Mouse (Mus musculus): ENCODE data around the gene Inpp5b. TPM values are rescaled to one million over a fixed set of nuclear protein-coding genes. Genes with fewer than 3 reads are reported as not detected.

The Inpp5b gene
- 23.7 and 29.5 TPM in 2 replicates for polyA plus RNA-seq (2014; fragmentation: Nextera tagmentation; extraction: Ambion mirVana)

GRCm38 (mm10) chr4:124741376-124742343 is at the start of gene Inpp5b:
TSS of gene Inpp5b (plus strand) at chr4:124741850.
- Histone ChIP-seq H3K36me3 (ENCODE audit: control insufficient read depth, insufficient read depth, low read length) (0 out of 2 replicates have a peak, but pooled peaks cover 7% of the 10 kb centered on the region), H3K9ac (ENCODE audit: low read depth, low read length) (peak within 1 kb of the TSS; percentile 66), H3K27ac (replicated peaks; ENCODE audit: low read depth, low read length) (no peak within 1 kb of the TSS; the same call in 1 of the 2 replicates), H3K4me3 (ENCODE audit: low read depth, low read length) (peak within 1 kb of the TSS; percentile 60), H3K9me3 (ENCODE audit: control insufficient read depth, low read length) (no peaks in the 10 kb centered on the region), H3K4me1 (ENCODE audit: control insufficient read depth, insufficient read depth, low read length) (peaks cover 5% of the 10 kb centered on the region), H3K4me2 (ENCODE audit: low read depth, low read length) (peak within 1 kb of the TSS; percentile 69), H3K27me3 (replicated peaks; ENCODE audit: control insufficient read depth, insufficient read depth, low read length) (no peaks in the 10 kb centered on the region)
- ATAC-seq (ENCODE audit: low read depth) (peak; percentile 91), DNase-seq (ENCODE audit: low spot score) (peak; percentile 91)
- 16% methylated on average over 25 of the region's 25 CpGs for WGBS

GRCm38 (mm10) chr4:124692416-124692861 is 49.2 kb upstream of the Inpp5b start:
- H3K27me3 ChIP-seq (replicated peaks; ENCODE audit: control insufficient read depth, insufficient read depth, low read length), result no peaks in the 10 kb centered on the region
- peak overlapping the region; percentile 91 for H3K9ac ChIP-seq (ENCODE audit: low read depth, low read length)
- DNase-seq (ENCODE audit: low spot score), result no peak
- peaks cover 10% of the 10 kb centered on the region; the same call in 1 of the 2 replicates for H3K36me3 ChIP-seq (ENCODE audit: control insufficient read depth, insufficient read depth, low read length)
- H3K4me2 ChIP-seq (ENCODE audit: low read depth, low read length), result peak overlapping the region; percentile 63
- H3K4me3 ChIP-seq (ENCODE audit: low read depth, low read length), result peak overlapping the region; percentile 95
- 66% methylated on average over 3 of the region's 3 CpGs for WGBS
- peaks cover 10% of the 10 kb centered on the region for H3K4me1 ChIP-seq (ENCODE audit: control insufficient read depth, insufficient read depth, low read length)
- ATAC-seq (ENCODE audit: low read depth), result no peak
- H3K27ac ChIP-seq (replicated peaks; ENCODE audit: low read depth, low read length), result no peak overlapping the region
- no peaks in the 10 kb centered on the region for H3K9me3 ChIP-seq (ENCODE audit: control insufficient read depth, low read length)

DNA sequence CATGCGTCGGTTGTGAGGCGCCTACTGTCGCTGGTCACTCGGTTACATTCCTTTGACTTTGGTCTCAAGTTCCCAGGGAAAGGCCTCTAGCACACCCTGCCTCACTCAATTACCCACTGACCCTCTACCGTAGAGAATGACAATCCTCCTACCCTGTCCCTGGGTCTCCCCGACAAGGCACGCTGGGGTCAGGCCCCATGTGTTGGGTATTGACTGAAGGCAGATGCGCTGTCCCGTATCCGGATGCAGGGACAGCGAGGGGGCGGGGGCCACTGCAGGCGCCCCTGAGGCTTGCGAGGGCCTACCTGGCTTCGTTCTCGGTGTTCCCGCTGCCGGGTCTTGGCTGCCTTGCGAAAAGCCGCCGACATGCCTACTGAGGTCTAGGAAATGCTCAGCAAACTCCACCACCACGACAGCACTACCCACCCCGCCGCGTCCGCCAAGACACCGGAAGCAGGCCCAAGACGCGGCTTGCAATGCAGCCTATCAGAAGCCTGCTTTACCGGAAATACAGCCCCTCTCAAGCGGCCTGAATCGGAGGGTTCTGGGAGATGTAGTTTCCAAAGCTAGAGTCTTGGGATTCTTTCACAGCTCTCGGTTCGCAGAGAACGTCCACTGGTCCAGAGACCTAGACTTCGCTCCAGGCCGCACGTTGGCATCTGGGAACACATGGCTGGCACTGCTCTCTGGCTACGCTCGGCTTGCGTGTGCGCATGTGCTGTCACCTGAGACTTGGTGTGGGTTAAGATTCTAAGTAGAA is 48.3 kb upstream of the Inpp5b start, which contains the start of gene Utp11:
Gene Utp11 (minus strand): TSS at position 466 of the 760 bp plus-strand sequence.
- Histone ChIP-seq H3K9me3 (ENCODE audit: control insufficient read depth, low read length) (no peaks in the 10 kb centered on the region), H3K9ac (ENCODE audit: low read depth, low read length) (peak within 1 kb of the TSS; percentile 91), H3K4me3 (ENCODE audit: low read depth, low read length) (peak within 1 kb of the TSS; percentile 95), H3K36me3 (ENCODE audit: control insufficient read depth, insufficient read depth, low read length) (peaks cover 10% of the 10 kb centered on the region; the same call in 1 of the 2 replicates), H3K27me3 (replicated peaks; ENCODE audit: control insufficient read depth, insufficient read depth, low read length) (no peaks in the 10 kb centered on the region), H3K4me1 (ENCODE audit: control insufficient read depth, insufficient read depth, low read length) (peaks cover 10% of the 10 kb centered on the region), H3K27ac (replicated peaks; ENCODE audit: low read depth, low read length) (peak within 1 kb of the TSS; percentile 77), H3K4me2 (ENCODE audit: low read depth, low read length) (peak within 1 kb of the TSS; percentile 63)
- DNase-seq (ENCODE audit: low spot score) (peak; percentile 97), ATAC-seq (ENCODE audit: low read depth) (peak; percentile 97)
- WGBS, result under 1% methylated on average over 38 of the region's 43 CpGs

GRCm38 (mm10) chr4:124694572-124694971 is 47.1 kb upstream of the Inpp5b start:
- Histone ChIP-seq H3K36me3 (ENCODE audit: control insufficient read depth, insufficient read depth, low read length) (peaks cover 3% of the 10 kb centered on the region; the same call in 1 of the 2 replicates), H3K9ac (ENCODE audit: low read depth, low read length) (no peak overlapping the region), H3K9me3 (ENCODE audit: control insufficient read depth, low read length) (no peaks in the 10 kb centered on the region), H3K4me1 (ENCODE audit: control insufficient read depth, insufficient read depth, low read length) (peaks cover 10% of the 10 kb centered on the region), H3K4me2 (ENCODE audit: low read depth, low read length) (no peak overlapping the region), H3K27ac (replicated peaks; ENCODE audit: low read depth, low read length) (no peak overlapping the region), H3K4me3 (ENCODE audit: low read depth, low read length) (no peak overlapping the region), H3K27me3 (replicated peaks; ENCODE audit: control insufficient read depth, insufficient read depth, low read length) (no peaks in the 10 kb centered on the region)
- WGBS, result 71% methylated on average over 2 of the region's 2 CpGs
- DNase-seq (ENCODE audit: low spot score) (no peak), ATAC-seq (ENCODE audit: low read depth) (no peak)

GRCm38 (mm10) chr4:124695786-124696516 is 45.7 kb upstream of the Inpp5b start:
- WGBS, result 9% methylated on average over 18 of the region's 18 CpGs
- Histone ChIP-seq H3K4me2 (ENCODE audit: low read depth, low read length) (peak overlapping the region; percentile 30), H3K27me3 (replicated peaks; ENCODE audit: control insufficient read depth, insufficient read depth, low read length) (no peaks in the 10 kb centered on the region), H3K4me3 (ENCODE audit: low read depth, low read length) (no peak overlapping the region), H3K27ac (replicated peaks; ENCODE audit: low read depth, low read length) (no peak overlapping the region), H3K4me1 (ENCODE audit: control insufficient read depth, insufficient read depth, low read length) (peaks cover 10% of the 10 kb centered on the region), H3K9ac (ENCODE audit: low read depth, low read length) (no peak overlapping the region), H3K9me3 (ENCODE audit: control insufficient read depth, low read length) (no peaks in the 10 kb centered on the region), H3K36me3 (ENCODE audit: control insufficient read depth, insufficient read depth, low read length) (peaks cover 2% of the 10 kb centered on the region; the same call in 1 of the 2 replicates)
- peak; percentile 50 for DNase-seq (ENCODE audit: low spot score)
- no peak for ATAC-seq (ENCODE audit: low read depth)

DNA sequence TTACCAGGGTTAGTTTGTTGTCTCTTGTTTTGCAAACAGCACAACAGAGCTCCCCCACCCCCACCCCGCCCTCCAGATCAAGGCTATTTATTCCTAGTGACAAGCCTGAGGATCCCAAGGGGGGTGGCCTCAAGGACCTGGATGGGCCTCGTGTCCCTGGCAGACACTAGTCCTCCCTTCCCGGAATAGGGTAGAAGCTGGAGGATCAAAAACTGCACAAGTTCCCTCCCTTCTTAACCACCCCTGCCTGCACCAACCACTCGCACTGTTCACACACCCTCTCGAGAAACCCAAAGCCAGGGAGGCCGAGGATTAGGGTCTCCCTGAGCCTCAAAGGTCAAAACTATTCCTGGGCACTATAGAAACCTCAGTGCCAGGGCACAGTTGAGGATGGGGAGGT is 41.9 kb upstream of the Inpp5b start:
- Histone ChIP-seq H3K27ac (replicated peaks; ENCODE audit: low read depth, low read length) (peak overlapping the region; percentile 90), H3K9ac (ENCODE audit: low read depth, low read length) (peak overlapping the region; percentile 92), H3K4me1 (ENCODE audit: control insufficient read depth, insufficient read depth, low read length) (peaks cover 30% of the 10 kb centered on the region), H3K27me3 (replicated peaks; ENCODE audit: control insufficient read depth, insufficient read depth, low read length) (no peaks in the 10 kb centered on the region), H3K36me3 (ENCODE audit: control insufficient read depth, insufficient read depth, low read length) (no peaks in the 10 kb centered on the region; the same call in 1 of the 2 replicates), H3K4me3 (ENCODE audit: low read depth, low read length) (peak overlapping the region; percentile 81), H3K4me2 (ENCODE audit: low read depth, low read length) (peak overlapping the region; percentile 77), H3K9me3 (ENCODE audit: control insufficient read depth, low read length) (no peaks in the 10 kb centered on the region)
- 9% methylated on average over 6 of the region's 6 CpGs for WGBS
- ATAC-seq (ENCODE audit: low read depth), result no peak
- no peak for DNase-seq (ENCODE audit: low spot score)

GRCm38 (mm10) chr4:124700248-124700971 is 41.2 kb upstream of the Inpp5b start, which contains the start of gene Fhl3:
TSS of gene Fhl3 (plus strand) at chr4:124700701.
- Histone ChIP-seq H3K36me3 (ENCODE audit: control insufficient read depth, insufficient read depth, low read length) (peaks cover 2% of the 10 kb centered on the region), H3K4me2 (ENCODE audit: low read depth, low read length) (peak within 1 kb of the TSS; percentile 77), H3K4me1 (ENCODE audit: control insufficient read depth, insufficient read depth, low read length) (peaks cover 36% of the 10 kb centered on the region), H3K9ac (ENCODE audit: low read depth, low read length) (peak within 1 kb of the TSS; percentile 92), H3K9me3 (ENCODE audit: control insufficient read depth, low read length) (no peaks in the 10 kb centered on the region), H3K4me3 (ENCODE audit: low read depth, low read length) (peak within 1 kb of the TSS; percentile 81), H3K27ac (replicated peaks; ENCODE audit: low read depth, low read length) (peak within 1 kb of the TSS; percentile 90), H3K27me3 (replicated peaks; ENCODE audit: control insufficient read depth, insufficient read depth, low read length) (no peaks in the 10 kb centered on the region)
- peak; percentile 95 for DNase-seq (ENCODE audit: low spot score)
- WGBS, result 0% methylated on average over 6 of the region's 59 CpGs
- ATAC-seq (ENCODE audit: low read depth), result peak; percentile 72

Data from embryonic facial prominence, embryonic 14.5 days (tissue).